Mouse (Mus musculus) megakaryocyte, embryonic 14.5 days (primary cell): ENCODE results near the gene Ttc29.

ENCODE experiments used
- FLI1 ChIP-seq: IDR thresholded peaks from 2 replicates; pipeline ENCODE4 v1.6.1; 2012; ENCODE audit warnings: low read length, inconsistent platforms, mixed read lengths
- GATA1 ChIP-seq: IDR thresholded peaks from 3 replicates; pipeline ENCODE4 v1.6.1; 2012; ENCODE audit warnings: mixed read lengths, low read length, inconsistent platforms, borderline replicate concordance

DNA sequence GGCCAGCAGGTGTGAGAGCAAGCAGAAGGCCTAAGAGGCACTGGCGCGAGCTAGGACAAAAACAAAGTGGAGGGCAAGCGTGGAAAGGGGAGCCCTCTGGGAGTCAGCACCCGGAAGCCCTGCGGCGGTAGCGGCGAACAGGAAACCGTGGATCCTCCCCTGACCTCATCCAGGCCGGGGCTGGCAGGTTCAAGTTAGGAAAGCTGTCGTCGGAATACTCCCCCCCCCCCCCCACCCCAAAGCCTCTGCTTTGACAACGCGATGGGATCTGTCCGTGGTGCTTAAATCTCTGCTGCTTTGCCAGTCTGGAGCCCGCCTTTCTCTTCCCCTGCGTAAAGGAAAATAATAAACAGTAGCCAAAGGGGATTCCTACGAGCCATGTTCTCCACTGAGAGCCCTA is 225.0 kb downstream of the Ttc29 start:
- TF ChIP-seq GATA1 = no peak
- TF ChIP-seq FLI1 = no peak
